Mouse (Mus musculus) hindbrain, embryonic 10.5 days (tissue): ENCODE measurements around the gene Fbxl2. TPM values are rescaled to one million over a fixed set of nuclear protein-coding genes. Genes with fewer than 3 reads are reported as not detected.

Experiments
- DNase-seq: peaks from one replicate; pipeline ENCODE4 v3.0.0-alpha.2; 2017; ENCODE audit warnings: low spot score
- H3K27ac ChIP-seq: fragments of 300-500 bp; sonication (generic); 2 replicates; pipeline ENCODE4 v1.5.1; 2016; ENCODE audit warnings: mild to moderate bottlenecking, moderate library complexity
- H3K27me3 ChIP-seq: fragments of 300-500 bp; sonication (generic); 2 replicates; pipeline ENCODE4 v1.6.1; 2016; ENCODE audit warnings: mild to moderate bottlenecking; ENCODE audit not compliant: poor library complexity, insufficient read depth, severe bottlenecking
- H3K36me3 ChIP-seq: fragments of 300-500 bp; sonication (generic); 2 replicates; pipeline ENCODE4 v1.6.1; 2016; ENCODE audit warnings: mild to moderate bottlenecking, moderate library complexity
- H3K4me1 ChIP-seq: fragments of 300-500 bp; sonication (generic); replicated peaks from 2 replicates; pipeline ENCODE4 v1.6.1; 2016; ENCODE audit warnings: mild to moderate bottlenecking
- H3K4me3 ChIP-seq: fragments of 300-500 bp; sonication (generic); 2 replicates; pipeline ENCODE4 v1.5.1; 2016; ENCODE audit warnings: mild to moderate bottlenecking, moderate library complexity
- H3K9me3 ChIP-seq: fragments of 300-500 bp; sonication (generic); 2 replicates; pipeline ENCODE4 v1.6.1; 2016; ENCODE audit warnings: mild to moderate bottlenecking, moderate library complexity
- WGBS: fragments of 180-500 bp; shearing (Covaris S2); methylation state at CpG from one replicate; pipeline ENCODE4 v1.1.7; 2016; 5-methylcytosine and 5-hydroxymethylcytosine counted together
- polyA plus RNA-seq: library from polyadenylated mRNA; unstranded; fragments of >200 nt; fragmentation: Nextera tagmentation; extraction: Ambion mirVana; gene quantifications from 2 replicates; pipeline ENCODE4 v1.2.1, GENCODE M21; 2016

Gene Fbxl2
- polyA plus RNA-seq, 1 experiment from 2014 or later = 8.8 TPM

- no peak for DNase-seq
- H3K36me3 ChIP-seq = no peaks in the 10 kb centered on the region
- H3K9me3 ChIP-seq = 0 out of 2 replicates have a peak, but pooled peaks cover 3% of the 10 kb centered on the region
- 86% methylated on average over 7 of the region's 7 CpGs for WGBS
- H3K27ac ChIP-seq = no peak overlapping the region
- no peak overlapping the region for H3K4me3 ChIP-seq
- H3K27me3 ChIP-seq = peaks cover 1% of the 10 kb centered on the region
- 0 out of 2 replicates have a peak, but pooled peaks cover 4% of the 10 kb centered on the region for H3K4me1 ChIP-seq
Measured at GRCm38 (mm10) chr9:114050106-114050505, 4.1 kb upstream of the Fbxl2 start.

DNA sequence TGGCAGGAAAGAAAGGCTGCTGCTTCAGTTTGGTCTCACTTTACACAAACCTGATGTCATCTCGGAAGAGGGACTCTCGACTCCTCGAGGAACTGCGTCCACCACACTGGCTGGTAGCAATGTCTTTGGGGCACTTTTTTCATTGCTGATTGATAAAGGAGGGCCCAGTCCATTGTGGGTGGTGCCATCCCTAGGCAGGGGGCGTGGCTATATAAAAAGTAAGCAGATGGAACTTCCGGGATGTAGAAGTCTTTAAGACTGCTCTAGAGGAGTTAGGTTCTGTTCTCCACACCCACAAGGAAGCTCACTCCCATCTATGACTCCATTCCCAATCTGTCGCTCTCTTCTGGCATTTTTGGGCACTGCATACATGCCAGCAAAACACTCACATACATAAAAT lies 685 bp upstream of the Fbxl2 start:
- H3K27me3 ChIP-seq = no peaks in the 10 kb centered on the region
- H3K27ac ChIP-seq = no peak overlapping the region
- H3K36me3 ChIP-seq = no peaks in the 10 kb centered on the region
- H3K4me1 ChIP-seq = peaks cover 13% of the 10 kb centered on the region; the same call in 1 of the 2 replicates
- H3K9me3 ChIP-seq = 0 out of 2 replicates have a peak, but pooled peaks cover 3% of the 10 kb centered on the region
- DNase-seq = no peak
- H3K4me3 ChIP-seq = no peak overlapping the region
- 88% methylated on average over 7 of the region's 7 CpGs for WGBS

DNA sequence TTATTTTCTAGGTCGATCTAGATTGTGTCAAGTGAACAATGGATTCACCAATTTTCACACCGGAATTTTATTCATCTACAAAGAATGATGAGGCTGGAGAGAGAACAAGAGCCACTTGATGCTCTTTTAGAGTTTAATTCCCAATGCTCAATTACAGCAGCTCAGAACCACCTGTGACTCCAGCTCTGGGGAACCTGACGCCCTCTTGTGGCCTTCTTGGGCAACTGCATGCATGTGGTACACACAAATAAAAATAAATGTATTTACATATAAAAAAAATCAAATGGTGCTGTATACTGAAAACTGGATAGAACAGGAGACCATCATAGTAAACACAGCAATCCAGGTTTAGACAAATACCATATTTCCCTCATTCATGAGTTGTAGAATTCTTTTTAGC lies 1.5 kb downstream of the Fbxl2 start:
- H3K27ac ChIP-seq = no peak overlapping the region
- 0 out of 2 replicates have a peak, but pooled peaks cover 3% of the 10 kb centered on the region for H3K9me3 ChIP-seq
- WGBS = 56% methylated on average over 3 of the region's 3 CpGs
- DNase-seq = no peak
- peaks cover 9% of the 10 kb centered on the region; the same call in 1 of the 2 replicates for H3K4me1 ChIP-seq
- H3K27me3 ChIP-seq = no peaks in the 10 kb centered on the region
- H3K36me3 ChIP-seq = no peaks in the 10 kb centered on the region
- H3K4me3 ChIP-seq = no peak overlapping the region

DNA sequence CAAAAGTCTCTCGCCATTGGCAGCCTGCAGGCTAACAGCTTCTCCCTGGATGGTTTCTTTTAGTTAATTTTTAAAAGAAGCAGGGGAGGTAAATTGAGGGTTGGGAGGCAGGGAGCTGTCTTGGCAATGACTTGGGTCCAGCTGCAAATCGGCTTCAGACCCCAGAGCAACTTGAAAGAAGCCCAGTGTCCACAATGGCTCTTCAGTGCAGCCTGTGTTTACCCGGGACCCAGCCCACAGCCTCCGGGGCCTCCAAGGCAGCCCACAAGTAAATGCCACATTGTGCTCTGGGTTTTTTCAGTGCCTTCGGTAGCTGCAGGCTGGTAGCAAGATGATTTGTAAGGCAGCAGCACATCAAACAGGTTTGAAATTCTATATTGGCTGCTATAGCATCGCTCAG lies 3.5 kb downstream of the Fbxl2 start:
- Histone ChIP-seq H3K27me3 (no peaks in the 10 kb centered on the region), H3K9me3 (no peaks in the 10 kb centered on the region), H3K4me1 (peaks cover 9% of the 10 kb centered on the region; the same call in 1 of the 2 replicates), H3K36me3 (no peaks in the 10 kb centered on the region), H3K27ac (no peak overlapping the region; the same call in 1 of the 2 replicates), H3K4me3 (no peak overlapping the region)
- DNase-seq = peak; percentile 12
- 54% methylated on average over 6 of the region's 6 CpGs for WGBS

GRCm38 (mm10) chr9:114040945-114041344 lies 5.0 kb downstream of the Fbxl2 start:
- Histone ChIP-seq H3K36me3 (no peaks in the 10 kb centered on the region), H3K9me3 (no peaks in the 10 kb centered on the region), H3K4me3 (no peak overlapping the region), H3K4me1 (peaks cover 9% of the 10 kb centered on the region; the same call in 1 of the 2 replicates), H3K27ac (no peak overlapping the region), H3K27me3 (no peaks in the 10 kb centered on the region)
- no peak for DNase-seq
- WGBS = 72% methylated on average over 4 of the region's 4 CpGs

DNA sequence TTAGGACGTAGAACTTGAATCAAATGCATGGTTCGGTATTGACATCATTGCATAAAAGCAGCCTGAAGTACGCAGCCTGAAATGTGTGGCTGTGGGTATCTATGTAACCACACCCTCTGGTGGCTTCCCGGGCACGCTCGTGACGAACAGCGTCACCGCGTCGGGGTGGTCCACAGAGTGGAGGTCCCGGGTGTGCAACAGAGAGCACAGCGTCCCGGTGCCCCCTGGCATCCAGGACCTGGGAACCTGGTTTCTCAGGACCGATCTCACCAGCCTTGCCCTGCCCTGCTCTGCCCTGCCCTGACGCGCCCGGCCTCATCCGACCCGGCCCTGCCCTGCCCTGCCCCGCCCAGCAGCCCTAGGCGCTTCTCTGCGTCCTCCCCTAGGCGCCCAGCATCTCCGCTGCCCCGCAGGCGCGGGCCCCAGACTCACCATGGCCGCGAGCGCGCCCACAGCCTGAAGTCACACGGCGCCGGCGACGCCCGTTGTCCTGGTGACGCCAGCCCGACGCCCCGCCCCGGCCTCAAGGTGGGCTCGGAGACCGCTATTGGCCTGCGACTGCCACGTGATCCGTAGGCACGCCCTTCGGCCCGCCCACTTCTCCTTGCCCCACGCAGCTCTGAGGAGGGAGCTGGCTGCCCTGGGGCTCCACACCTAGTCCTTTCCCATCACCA lies 19.6 kb downstream of the Fbxl2 start:
- DNase-seq = peak; percentile 94
- Histone ChIP-seq H3K9me3 (no peaks in the 10 kb centered on the region), H3K4me3 (peak overlapping the region; percentile 87), H3K27me3 (no peaks in the 10 kb centered on the region), H3K36me3 (no peaks in the 10 kb centered on the region), H3K27ac (peak overlapping the region; percentile 90), H3K4me1 (peaks cover 23% of the 10 kb centered on the region)
- WGBS = under 1% methylated on average over 52 of the region's 52 CpGs

GRCm38 (mm10) chr9:114025846-114026245 lies 20.1 kb downstream of the Fbxl2 start:
- WGBS = 27% methylated on average over 8 of the region's 8 CpGs
- no peak for DNase-seq
- H3K27ac ChIP-seq = peak overlapping the region; percentile 90; the same call in 1 of the 2 replicates

DNA sequence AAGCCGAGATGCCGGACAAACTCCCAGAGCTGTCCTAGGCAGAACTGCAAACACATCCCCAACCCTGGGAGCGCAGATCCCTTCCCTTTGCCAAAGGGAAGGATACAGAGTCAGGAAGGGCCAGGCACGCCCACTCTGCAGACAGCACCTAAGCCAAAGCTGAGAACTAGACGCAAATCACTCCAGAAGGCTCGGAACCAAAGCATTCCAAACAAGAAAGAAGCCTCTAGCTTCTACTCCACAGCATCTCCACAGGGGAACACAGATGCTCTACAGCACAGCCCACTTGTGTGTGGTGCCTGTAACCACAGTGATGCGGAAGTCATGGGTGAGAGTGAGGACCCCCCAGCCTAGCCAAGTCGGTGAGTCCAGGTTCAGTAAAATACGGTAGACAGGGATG lies 20.8 kb downstream of the Fbxl2 start:
- H3K36me3 ChIP-seq = no peaks in the 10 kb centered on the region
- WGBS = 65% methylated on average over 9 of the region's 9 CpGs
- no peak for DNase-seq
- H3K4me3 ChIP-seq = no peak overlapping the region
- H3K27me3 ChIP-seq = no peaks in the 10 kb centered on the region
- peaks cover 23% of the 10 kb centered on the region for H3K4me1 ChIP-seq
- H3K27ac ChIP-seq = no peak overlapping the region
- no peaks in the 10 kb centered on the region for H3K9me3 ChIP-seq

More at GRCm38 (mm10) chr9:114025846-114026245, 20.1 kb downstream of the Fbxl2 start:
- Histone ChIP-seq H3K9me3 (no peaks in the 10 kb centered on the region), H3K4me1 (peaks cover 23% of the 10 kb centered on the region), H3K4me3 (peak overlapping the region; percentile 87), H3K36me3 (no peaks in the 10 kb centered on the region), H3K27me3 (no peaks in the 10 kb centered on the region)

DNA sequence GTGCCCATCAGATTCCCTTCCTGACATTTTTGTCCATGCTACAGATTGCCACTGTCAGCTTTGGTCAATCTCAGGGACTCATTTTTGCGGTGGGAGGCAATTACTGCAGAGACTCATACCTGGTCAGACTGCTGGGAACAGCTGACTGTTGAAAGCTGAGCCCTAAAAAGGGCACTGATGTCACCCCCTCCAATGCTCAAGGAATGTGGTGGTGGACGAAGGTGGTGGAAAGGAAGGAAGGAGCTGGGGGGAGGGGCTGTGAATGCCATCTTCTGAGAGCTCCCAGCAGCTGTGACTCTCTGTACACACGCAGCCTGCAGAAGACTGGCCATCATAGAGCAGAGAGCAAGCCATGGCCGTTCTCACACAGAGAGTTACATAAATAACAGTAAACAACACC lies 23.9 kb downstream of the Fbxl2 start:
- Histone ChIP-seq H3K27ac (no peak overlapping the region), H3K27me3 (no peaks in the 10 kb centered on the region), H3K9me3 (no peaks in the 10 kb centered on the region), H3K36me3 (no peaks in the 10 kb centered on the region), H3K4me1 (peaks cover 23% of the 10 kb centered on the region), H3K4me3 (no peak overlapping the region)
- WGBS = 59% methylated on average over 4 of the region's 4 CpGs
- no peak for DNase-seq

DNA sequence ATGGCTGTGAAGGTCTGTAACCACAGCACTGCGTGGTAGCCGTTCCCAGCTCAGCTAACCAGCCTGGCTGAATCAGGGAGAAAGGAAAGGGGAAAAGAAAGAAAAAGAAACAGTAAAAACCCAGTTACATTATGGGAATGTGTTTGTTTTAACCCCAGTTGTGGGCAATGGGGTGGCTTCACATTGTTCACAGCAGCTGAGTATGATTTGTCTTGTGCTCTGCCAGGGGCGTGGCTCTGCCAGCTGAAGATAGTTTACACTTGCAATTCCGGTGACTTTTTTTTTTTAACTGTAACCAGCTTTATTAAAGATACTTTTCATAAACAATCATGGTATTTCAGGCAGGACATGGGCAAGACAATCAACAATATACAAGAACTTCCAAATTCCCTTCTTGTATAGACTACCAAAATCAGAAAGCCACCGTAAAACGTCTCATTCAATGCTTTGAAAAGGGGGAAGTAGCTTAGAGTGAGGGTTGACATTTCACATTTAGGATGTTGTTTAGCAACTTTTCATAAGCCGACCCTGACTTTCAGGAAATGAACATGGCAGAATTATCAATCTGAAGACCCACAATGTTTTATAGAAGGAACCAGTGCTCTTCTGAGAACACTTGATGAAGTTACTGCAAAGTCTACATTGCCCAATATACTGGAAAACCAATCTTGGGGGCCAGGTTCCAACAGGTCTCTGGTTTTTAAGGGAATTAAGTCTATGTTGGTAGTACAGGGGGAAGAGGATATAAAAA lies 26.8 kb downstream of the Fbxl2 start:
- WGBS = 95% methylated on average over 7 of the region's 7 CpGs

DNA sequence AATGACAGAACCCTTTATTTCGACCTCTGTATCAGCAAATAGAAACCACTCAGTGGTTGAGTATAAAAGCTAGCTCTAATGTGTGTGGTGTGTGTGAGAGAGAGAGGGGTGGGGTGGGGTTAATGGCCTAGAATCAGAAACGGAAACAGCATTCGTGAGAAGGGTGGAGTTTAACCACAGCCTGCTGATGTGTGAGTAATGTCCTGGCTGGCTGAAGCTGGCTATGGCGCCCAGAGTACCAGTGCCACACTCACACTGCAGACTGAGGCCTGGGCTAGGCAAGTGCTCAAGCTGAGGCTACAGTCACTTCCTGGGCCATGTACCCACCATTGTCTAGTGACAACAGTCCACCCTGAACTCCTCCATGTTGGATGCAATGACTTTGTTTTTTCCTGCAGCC lies 29.6 kb downstream of the Fbxl2 start:
- Histone ChIP-seq H3K27me3 (no peaks in the 10 kb centered on the region), H3K9me3 (no peaks in the 10 kb centered on the region; the same call in 1 of the 2 replicates), H3K4me1 (no peaks in the 10 kb centered on the region), H3K27ac (no peak overlapping the region), H3K4me3 (no peak overlapping the region), H3K36me3 (peaks cover 14% of the 10 kb centered on the region)
- 92% methylated on average over 4 of the region's 4 CpGs for WGBS
- DNase-seq = no peak

More for the DNA sequence above, 26.8 kb downstream of the Fbxl2 start:
- Histone ChIP-seq H3K27me3 (no peaks in the 10 kb centered on the region), H3K4me3 (no peak overlapping the region), H3K4me1 (0 out of 2 replicates have a peak, but pooled peaks cover 3% of the 10 kb centered on the region), H3K36me3 (peaks cover 3% of the 10 kb centered on the region), H3K27ac (no peak overlapping the region), H3K9me3 (no peaks in the 10 kb centered on the region)
- DNase-seq = no peak

DNA sequence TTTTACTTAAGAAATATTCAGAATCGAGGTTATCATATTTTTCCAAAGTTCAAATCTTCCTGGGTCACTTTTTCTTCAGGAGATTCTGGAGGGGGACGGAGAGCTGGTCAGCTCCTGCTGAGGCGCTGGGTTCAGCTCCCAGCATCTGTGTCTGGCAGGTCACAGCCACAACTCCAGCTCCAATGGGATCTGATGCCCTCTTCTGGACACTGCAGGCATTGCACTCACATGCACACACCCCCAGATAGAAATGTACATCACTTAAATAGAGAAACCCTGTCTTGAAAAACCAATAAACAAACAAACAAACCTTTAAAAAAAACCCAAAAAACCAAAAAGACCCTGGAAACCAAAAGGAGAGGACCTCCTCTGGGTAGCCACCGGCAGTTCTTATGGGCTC lies 30.3 kb downstream of the Fbxl2 start:
- Histone ChIP-seq H3K4me3 (no peak overlapping the region), H3K36me3 (peaks cover 14% of the 10 kb centered on the region), H3K9me3 (no peaks in the 10 kb centered on the region; the same call in 1 of the 2 replicates), H3K27ac (no peak overlapping the region), H3K27me3 (no peaks in the 10 kb centered on the region), H3K4me1 (no peaks in the 10 kb centered on the region)
- DNase-seq = no peak
- 84% methylated on average over 4 of the region's 4 CpGs for WGBS

DNA sequence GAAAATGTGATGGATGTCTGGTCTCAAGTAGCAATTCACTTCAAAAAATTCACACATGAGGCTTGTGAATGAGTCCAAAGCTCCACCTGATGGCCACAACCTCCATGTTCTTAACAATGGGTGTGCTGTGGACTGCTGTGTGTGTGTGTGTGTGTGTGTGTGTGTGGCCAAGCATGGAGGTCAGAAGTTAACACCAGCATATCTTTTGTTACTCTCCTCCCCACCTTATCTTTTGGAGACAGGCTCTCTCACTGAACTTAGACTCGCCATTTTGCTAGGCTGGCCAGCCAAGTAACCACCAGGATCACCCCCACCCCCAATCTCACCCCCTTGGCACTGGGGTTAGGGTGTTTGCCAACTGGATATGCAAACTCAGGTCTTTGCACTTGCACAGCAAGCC lies 32.0 kb downstream of the Fbxl2 start:
- WGBS = 73% methylated on average over 1 of the region's 1 CpGs
- no peak for DNase-seq

More for the DNA sequence above, 32.0 kb downstream of the Fbxl2 start:
- no peak overlapping the region for H3K27ac ChIP-seq
- no peaks in the 10 kb centered on the region for H3K27me3 ChIP-seq
- peaks cover 14% of the 10 kb centered on the region for H3K36me3 ChIP-seq
- no peaks in the 10 kb centered on the region; the same call in 1 of the 2 replicates for H3K9me3 ChIP-seq
- H3K4me1 ChIP-seq = 0 out of 2 replicates have a peak, but pooled peaks cover 7% of the 10 kb centered on the region
- H3K4me3 ChIP-seq = no peak overlapping the region
